Mouse (Mus musculus) forebrain, embryonic 14.5 days (tissue): ENCODE results near the gene Tmub1. TPM values are rescaled to one million over a fixed set of nuclear protein-coding genes. Genes with fewer than 3 reads are reported as not detected.

Experiments used
- ATAC-seq: fragments of 200-750 bp; cut with Nextera tagmentation; 2 replicates; pipeline ENCODE4 v1.8.0; 2017; ENCODE audit warnings: mild to moderate bottlenecking, moderate library complexity
- DNase-seq: peaks from one replicate; pipeline ENCODE4 v3.0.0-alpha.2; 2015; ENCODE audit warnings: low spot score
- H3K27ac ChIP-seq: fragments of 300-500 bp; sonication (generic); 2 replicates; pipeline ENCODE4 v1.5.1; 2014; ENCODE audit warnings: low read depth, mild to moderate bottlenecking, control low read depth, low read length, moderate library complexity
- H3K27me3 ChIP-seq: fragments of 300-500 bp; sonication (generic); replicated peaks from 2 replicates; pipeline ENCODE4 v1.6.1; 2014; ENCODE audit warnings: low read length, control low read depth, mixed read lengths; ENCODE audit not compliant: control insufficient read depth, insufficient read depth
- H3K36me3 ChIP-seq: fragments of 300-500 bp; sonication (generic); 2 replicates; pipeline ENCODE4 v1.6.1; 2014; ENCODE audit warnings: low read length, control low read depth; ENCODE audit not compliant: control insufficient read depth, insufficient read depth
- H3K4me1 ChIP-seq: fragments of 300-500 bp; sonication (generic); 2 replicates; pipeline ENCODE4 v1.6.1; 2014; ENCODE audit warnings: antibody characterized with exemption, low read length, control low read depth; ENCODE audit not compliant: control insufficient read depth, insufficient read depth
- H3K4me2 ChIP-seq: fragments of 300-500 bp; sonication (generic); 2 replicates; pipeline ENCODE4 v1.6.1; 2014; ENCODE audit warnings: mild to moderate bottlenecking, control low read depth, low read length
- H3K4me3 ChIP-seq: fragments of 300-500 bp; sonication (generic); 2 replicates; pipeline ENCODE4 v1.5.1; 2014; ENCODE audit warnings: low read depth, low read length, control low read depth
- H3K9ac ChIP-seq: fragments of 300-500 bp; sonication (generic); 2 replicates; pipeline ENCODE4 v1.6.1; 2014; ENCODE audit warnings: mild to moderate bottlenecking, low read length, control low read depth, moderate library complexity
- H3K9me3 ChIP-seq: fragments of 300-500 bp; sonication (generic); replicated peaks from 2 replicates; pipeline ENCODE4 v1.6.1; 2016; ENCODE audit warnings: low read length, control low read depth, mixed read lengths; ENCODE audit not compliant: control insufficient read depth
- WGBS: fragments of 180-500 bp; shearing (Covaris S2); extraction: QIAGEN DNeasy Blood & Tissue Kit; methylation state at CpG from one replicate; pipeline ENCODE4 v1.1.7; 2014; 5-methylcytosine and 5-hydroxymethylcytosine counted together
- polyA plus RNA-seq: library from polyadenylated mRNA; unstranded; fragments of >200 nt; fragmentation: Nextera tagmentation; extraction: Ambion mirVana; gene quantifications from 2 replicates; pipeline ENCODE4 v1.2.1, GENCODE M21; 2014

Tmub1 gene
- polyA plus RNA-seq, 1 experiment from 2014 or later = 45.5 TPM

DNA sequence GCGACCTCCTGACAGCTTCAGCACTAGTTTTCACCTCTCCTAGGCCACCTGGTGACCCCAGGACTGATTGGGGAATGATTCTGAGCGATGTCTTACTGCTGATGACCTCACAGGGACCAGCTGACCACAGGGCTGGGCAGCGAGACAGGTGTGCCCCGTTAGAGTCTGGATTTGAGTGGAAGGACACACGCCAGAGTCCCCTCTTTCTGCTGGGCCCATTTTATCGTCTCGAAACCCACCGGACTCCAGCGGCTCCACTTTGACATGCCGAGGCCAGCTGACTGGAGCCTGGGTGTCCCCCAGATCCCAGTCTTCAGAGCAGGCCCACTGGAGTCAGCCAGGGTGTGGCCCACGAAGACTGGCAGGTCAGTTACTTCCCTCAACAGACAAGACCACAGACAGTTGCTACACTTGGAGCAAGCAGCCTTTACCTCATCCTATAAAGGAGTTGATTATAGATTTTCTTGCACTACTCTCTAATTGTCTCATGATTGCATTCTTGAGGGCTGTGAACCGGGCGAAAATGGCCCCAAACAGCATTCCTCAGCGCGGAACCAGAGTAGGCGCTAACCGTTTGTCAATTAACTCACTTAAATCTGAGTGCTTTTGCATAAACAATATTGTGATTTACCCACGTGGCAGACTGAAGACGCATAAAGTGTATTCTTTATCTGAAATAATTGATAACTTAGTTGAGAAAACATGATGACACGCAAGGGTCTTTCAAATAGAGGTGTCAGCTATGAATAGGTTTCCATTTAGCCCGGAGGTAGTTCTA is 23.5 kb downstream of the Tmub1 start:
- no peaks in the 10 kb centered on the region for H3K9me3 ChIP-seq
- peaks cover 17% of the 10 kb centered on the region for H3K36me3 ChIP-seq
- ATAC-seq = no peak; the same call in 1 of the 2 replicates
- DNase-seq = no peak
- H3K9ac ChIP-seq = peak overlapping the region; percentile 68
- H3K27ac ChIP-seq = peak overlapping the region; percentile 90
- peak overlapping the region; percentile 63 for H3K4me3 ChIP-seq
- H3K4me1 ChIP-seq = peaks cover 40% of the 10 kb centered on the region
- H3K4me2 ChIP-seq = peak overlapping the region; percentile 69
- WGBS = 9% methylated on average over 21 of the region's 21 CpGs
- peaks cover 3% of the 10 kb centered on the region; the same call in 1 of the 2 replicates for H3K27me3 ChIP-seq

DNA sequence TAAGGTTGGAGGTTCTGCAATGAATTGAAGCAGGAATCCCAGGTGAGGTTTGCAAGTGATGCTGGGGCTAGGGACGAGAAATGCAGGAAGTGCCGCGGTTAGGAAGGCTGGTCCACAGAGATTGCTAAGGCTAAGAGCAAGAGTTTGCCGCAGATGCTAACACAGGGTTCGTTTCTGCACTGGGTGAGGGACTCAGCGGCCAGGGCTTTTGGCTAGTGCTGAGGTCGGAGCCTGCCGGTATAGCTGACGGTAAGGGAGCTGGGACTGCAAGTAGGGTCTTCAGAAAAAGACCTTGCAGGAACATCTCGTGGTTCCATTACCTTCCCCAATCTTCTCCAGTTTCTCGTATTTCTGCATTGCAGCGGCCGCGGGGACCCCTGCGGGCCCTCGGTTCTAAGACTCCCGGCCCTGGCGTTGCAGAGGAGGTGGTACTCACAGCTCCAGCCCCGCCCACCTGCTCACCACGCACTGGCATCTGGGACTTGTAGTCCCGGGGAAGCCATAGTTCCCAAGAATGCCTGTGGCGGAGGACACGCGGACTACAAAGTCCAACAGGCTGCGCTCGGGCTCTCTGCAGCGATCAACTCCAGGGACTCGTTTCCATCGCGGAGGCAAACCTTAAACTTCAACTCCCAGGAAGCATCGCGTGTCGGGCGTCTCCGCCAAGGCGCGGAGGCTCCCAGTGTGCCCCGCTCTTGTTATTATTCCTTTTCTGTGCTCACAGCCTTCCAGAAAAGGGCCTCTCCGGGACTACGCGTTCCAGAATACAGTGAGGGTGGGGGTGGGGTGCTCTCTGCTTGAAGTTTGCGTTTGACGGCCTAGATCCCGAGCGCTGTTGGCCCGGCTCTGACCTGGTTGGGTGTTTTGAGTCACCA is 24.3 kb downstream of the Tmub1 start, which contains the start of the genes Cdk5 and Slc4a2:
Gene Cdk5, minus strand, starts transcription at position 402 of the 875 bp plus-strand sequence.
Gene Slc4a2, plus strand, starts transcription at position 709 of the 875 bp plus-strand sequence.
- Histone ChIP-seq H3K9me3 (no peaks in the 10 kb centered on the region), H3K36me3 (peaks cover 25% of the 10 kb centered on the region), H3K9ac (peak within 1 kb of the TSS; percentile 84), H3K4me1 (peaks cover 40% of the 10 kb centered on the region), H3K4me2 (peak within 1 kb of the TSS; percentile 69), H3K4me3 (peak within 1 kb of the TSS; percentile 63), H3K27me3 (peaks cover 3% of the 10 kb centered on the region; the same call in 1 of the 2 replicates), H3K27ac (peak within 1 kb of the TSS; percentile 90)
- peak; percentile 95 for ATAC-seq
- WGBS = under 1% methylated on average over 46 of the region's 46 CpGs
- DNase-seq = peak; percentile 100

- no peak overlapping the region for H3K4me3 ChIP-seq
- no peak overlapping the region for H3K27ac ChIP-seq
- WGBS = 85% methylated on average over 9 of the region's 9 CpGs
- H3K36me3 ChIP-seq = peaks cover 30% of the 10 kb centered on the region
- no peak overlapping the region for H3K9ac ChIP-seq
- DNase-seq (no peak), ATAC-seq (no peak)
- peaks cover 17% of the 10 kb centered on the region for H3K4me1 ChIP-seq
- no peak overlapping the region for H3K4me2 ChIP-seq
- no peaks in the 10 kb centered on the region for H3K27me3 ChIP-seq
- no peaks in the 10 kb centered on the region for H3K9me3 ChIP-seq
These were observed 27.3 kb downstream of the Tmub1 start for GRCm38 (mm10) chr5:24420381-24420780.

DNA sequence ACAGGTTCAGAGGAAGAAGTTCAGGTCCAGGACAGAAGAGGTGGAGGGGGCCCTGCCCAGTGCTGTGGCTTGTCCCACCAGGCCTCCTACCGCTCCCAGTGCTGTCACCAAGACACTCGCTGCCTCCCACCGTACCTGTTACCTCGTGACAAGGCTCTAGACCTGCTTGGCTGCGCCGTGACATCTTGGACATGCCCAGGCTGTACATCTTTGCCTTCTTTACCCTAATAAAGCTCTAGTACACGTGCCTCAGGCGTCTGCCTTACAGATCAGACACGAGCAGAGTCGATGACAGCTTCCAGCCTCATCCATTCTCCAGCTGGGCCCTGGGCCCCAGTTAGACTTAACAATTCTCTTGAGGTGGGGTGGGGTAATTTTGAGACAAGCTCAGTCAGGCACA is 30.1 kb downstream of the Tmub1 start:
- Histone ChIP-seq H3K4me2 (no peak overlapping the region), H3K4me1 (peaks cover 5% of the 10 kb centered on the region), H3K9me3 (no peaks in the 10 kb centered on the region), H3K27me3 (no peaks in the 10 kb centered on the region), H3K27ac (no peak overlapping the region), H3K4me3 (no peak overlapping the region), H3K36me3 (peaks cover 30% of the 10 kb centered on the region), H3K9ac (no peak overlapping the region)
- DNase-seq = no peak
- WGBS = 90% methylated on average over 10 of the region's 10 CpGs
- no peak for ATAC-seq

GRCm38 (mm10) chr5:24416222-24416736 is 31.4 kb downstream of the Tmub1 start:
- peak overlapping the region; percentile 14; the same call in 1 of the 2 replicates for H3K9ac ChIP-seq
- H3K9me3 ChIP-seq = no peaks in the 10 kb centered on the region
- H3K27ac ChIP-seq = no peak overlapping the region
- H3K4me3 ChIP-seq = no peak overlapping the region
- ATAC-seq (peak; percentile 82), DNase-seq (peak; percentile 81)
- H3K4me1 ChIP-seq = 0 out of 2 replicates have a peak, but pooled peaks cover 2% of the 10 kb centered on the region
- no peaks in the 10 kb centered on the region for H3K27me3 ChIP-seq
- 0 out of 2 replicates have a peak overlapping the region, but pooled peaks have one; percentile 12 for H3K4me2 ChIP-seq
- H3K36me3 ChIP-seq = peaks cover 30% of the 10 kb centered on the region
- 3% methylated on average over 21 of the region's 21 CpGs for WGBS

DNA sequence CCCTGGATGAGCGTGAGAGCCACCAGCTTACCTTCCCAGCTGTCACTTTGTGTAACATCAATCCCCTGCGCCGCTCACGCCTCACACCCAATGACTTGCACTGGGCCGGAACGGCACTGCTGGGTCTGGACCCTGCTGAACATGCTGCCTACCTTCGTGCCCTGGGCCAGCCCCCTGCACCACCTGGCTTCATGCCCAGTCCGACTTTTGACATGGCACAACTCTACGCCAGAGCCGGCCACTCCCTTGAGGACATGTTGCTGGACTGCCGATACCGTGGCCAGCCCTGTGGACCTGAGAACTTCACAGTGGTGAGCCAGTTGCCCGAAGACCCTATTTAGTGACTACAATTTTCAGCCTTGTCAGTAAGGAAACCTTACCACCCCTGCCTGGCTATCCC is 33.7 kb downstream of the Tmub1 start:
- Histone ChIP-seq H3K9me3 (no peaks in the 10 kb centered on the region), H3K27ac (no peak overlapping the region), H3K4me2 (no peak overlapping the region), H3K36me3 (peaks cover 11% of the 10 kb centered on the region; the same call in 1 of the 2 replicates), H3K4me1 (0 out of 2 replicates have a peak, but pooled peaks cover 2% of the 10 kb centered on the region), H3K9ac (no peak overlapping the region), H3K27me3 (no peaks in the 10 kb centered on the region), H3K4me3 (no peak overlapping the region)
- WGBS = 86% methylated on average over 13 of the region's 13 CpGs
- DNase-seq (no peak), ATAC-seq (no peak)

DNA sequence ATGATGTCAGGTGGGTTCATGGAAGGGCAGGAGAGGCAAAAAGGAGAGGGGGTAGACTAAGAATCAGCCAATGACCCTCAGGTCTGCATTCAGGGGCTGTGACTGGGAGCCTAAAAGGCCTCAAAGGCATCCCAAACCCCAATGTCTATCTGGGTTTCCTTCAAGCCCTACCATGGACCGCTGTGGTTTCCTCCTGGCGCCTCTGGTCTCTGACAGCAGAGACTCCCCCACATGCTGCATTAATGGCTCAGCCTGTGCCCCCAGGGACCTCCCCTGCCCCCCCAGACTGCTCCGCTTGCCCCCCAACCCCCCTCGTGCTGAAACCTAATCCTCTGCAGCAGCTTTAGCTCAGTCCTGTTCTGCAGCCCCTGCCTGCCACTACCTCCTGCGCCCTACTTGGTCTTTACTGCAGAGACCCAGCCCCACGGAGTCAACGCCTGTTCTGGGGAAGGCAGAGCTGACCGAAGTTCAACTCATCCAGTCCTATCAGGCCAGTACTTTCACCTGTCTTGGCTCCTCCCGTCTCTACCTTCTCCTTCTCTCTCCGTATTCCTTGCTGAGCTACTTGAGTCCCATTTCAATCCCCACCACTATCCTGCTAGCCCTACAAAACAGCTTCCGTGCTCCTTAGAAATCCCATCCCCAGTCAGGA is 34.5 kb downstream of the Tmub1 start, which contains the start of gene Asic3:
Gene Asic3, plus strand, starts transcription at position 351 of the 652 bp plus-strand sequence.
- Histone ChIP-seq H3K27me3 (no peaks in the 10 kb centered on the region), H3K9ac (no peak within 1 kb of the TSS), H3K27ac (no peak within 1 kb of the TSS), H3K36me3 (0 out of 2 replicates have a peak, but pooled peaks cover 3% of the 10 kb centered on the region), H3K4me3 (no peak within 1 kb of the TSS), H3K4me2 (no peak within 1 kb of the TSS), H3K4me1 (0 out of 2 replicates have a peak, but pooled peaks cover 2% of the 10 kb centered on the region), H3K9me3 (no peaks in the 10 kb centered on the region)
- WGBS = 50% methylated on average over 11 of the region's 11 CpGs
- DNase-seq = no peak
- no peak for ATAC-seq

DNA sequence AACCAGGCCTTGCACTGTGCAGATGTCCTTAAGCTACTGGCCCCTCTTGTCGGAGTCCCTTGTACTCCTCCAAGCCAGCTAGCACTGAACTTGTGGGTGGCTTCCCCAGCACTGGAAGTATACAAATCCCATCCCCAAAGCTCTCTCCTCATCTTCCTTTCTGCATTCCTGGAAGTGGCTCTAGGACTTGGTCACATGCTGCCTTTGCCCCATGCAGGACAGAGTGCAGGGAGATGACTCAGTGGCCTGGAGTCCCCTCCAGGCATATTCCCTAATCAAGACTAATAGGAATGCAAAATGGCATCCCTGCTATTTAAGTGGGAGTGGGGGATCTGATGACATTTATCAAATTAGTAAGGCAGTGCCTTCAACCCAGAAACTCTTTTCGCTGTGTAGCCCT is 35.6 kb downstream of the Tmub1 start:
- Histone ChIP-seq H3K4me1 (0 out of 2 replicates have a peak, but pooled peaks cover 2% of the 10 kb centered on the region), H3K4me2 (no peak overlapping the region), H3K36me3 (peaks cover 4% of the 10 kb centered on the region), H3K9ac (no peak overlapping the region), H3K27ac (no peak overlapping the region), H3K4me3 (no peak overlapping the region), H3K9me3 (no peaks in the 10 kb centered on the region), H3K27me3 (no peaks in the 10 kb centered on the region)
- ATAC-seq (no peak), DNase-seq (no peak)
- WGBS = 96% methylated on average over 2 of the region's 2 CpGs
